Mouse (Mus musculus): ENCODE data around the gene V1ra8.
"Not testable (repeated sequence)": the region's sequence is repeated elsewhere in the genome, so short reads cannot be mapped to it uniquely, and the experiment has no call there.

The V1ra8 gene

DNA sequence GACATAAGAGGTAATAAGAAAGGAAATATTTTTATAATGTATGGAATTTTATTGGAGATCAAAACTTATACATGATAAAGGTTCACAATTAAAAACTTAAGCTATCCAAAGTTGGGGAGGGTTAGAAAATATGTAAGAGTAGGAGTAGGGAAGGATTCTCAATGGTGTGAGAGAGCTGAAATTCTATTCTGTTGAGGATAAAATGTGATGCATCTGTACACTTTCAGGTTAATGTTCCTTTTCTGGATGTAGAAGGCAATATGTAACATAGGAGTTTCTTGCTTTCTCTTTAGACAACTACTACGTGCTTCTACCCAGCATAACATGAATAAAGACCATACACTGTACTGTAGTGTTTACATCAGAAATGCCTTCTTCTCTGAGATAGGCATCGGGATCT lies at the start of gene V1ra8:
TSS of gene V1ra8 (plus strand) at position 301 of the 400 bp plus-strand sequence.
- not testable (repeated sequence) for DNase-seq (ENCODE audit: low read depth, low spot score)

DNA sequence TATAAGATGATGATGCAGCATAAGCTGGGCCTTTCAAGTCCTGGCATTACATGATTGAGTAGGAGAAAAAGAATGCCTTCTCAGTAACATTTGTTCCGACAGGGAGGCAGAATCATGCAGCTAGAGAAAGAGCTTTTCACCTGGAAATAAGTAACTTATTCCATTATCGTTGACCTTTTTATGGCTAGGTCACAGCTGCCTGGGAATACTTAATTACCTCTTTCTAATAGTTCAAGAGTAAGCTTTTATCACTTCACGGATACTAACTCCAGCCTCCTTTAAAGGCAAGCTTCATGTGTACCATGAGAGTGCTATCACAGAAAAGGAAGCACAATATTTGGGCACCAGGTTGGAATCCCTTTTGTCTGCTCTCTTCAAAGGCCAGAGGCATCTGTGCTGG lies 42.5 kb upstream of the V1ra8 start:
- no peak for DNase-seq (ENCODE audit: low read depth, low spot score)

DNA sequence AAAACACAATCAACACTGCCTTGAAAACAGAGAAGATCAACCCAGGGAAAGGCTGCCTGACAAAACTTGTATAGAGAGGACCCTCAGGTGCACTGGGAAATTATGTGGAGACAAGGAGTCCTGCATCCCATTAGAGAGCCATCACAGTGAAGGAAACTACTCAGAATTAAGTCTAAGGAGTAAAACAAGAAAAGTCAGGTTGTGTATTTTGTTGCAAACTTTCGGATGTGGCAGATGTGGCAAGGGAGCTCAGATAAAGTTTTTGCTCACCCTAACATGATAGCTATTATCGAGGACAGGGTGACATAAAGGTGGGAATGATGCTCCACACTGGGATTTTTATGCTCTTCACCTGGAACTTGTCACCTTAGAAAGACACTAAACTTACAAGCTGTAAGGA lies 28.1 kb upstream of the V1ra8 start, which contains the start of gene Vmn1r52:
TSS of gene Vmn1r52 (plus strand) at position 301 of the 400 bp plus-strand sequence.
- DNase-seq (ENCODE audit: low read depth, low spot score), result no peak

DNA sequence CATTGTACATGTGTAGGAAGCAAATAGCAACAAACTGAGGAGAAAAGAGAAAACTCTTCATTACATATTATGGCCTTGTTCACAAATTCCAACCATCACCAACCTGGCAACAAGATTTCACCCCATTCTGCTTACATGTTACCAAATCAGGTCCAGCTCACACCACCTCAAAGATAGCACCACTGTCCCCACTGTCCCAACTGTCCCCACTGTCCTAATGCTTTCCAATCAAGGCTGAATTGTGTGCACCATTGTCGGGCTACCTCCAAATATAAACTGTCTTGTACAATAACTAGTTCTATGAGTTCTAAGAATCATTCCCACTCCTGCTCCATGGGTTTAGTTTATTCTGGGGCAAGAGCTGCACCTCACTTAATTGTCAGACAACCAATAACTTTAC lies 21.7 kb downstream of the V1ra8 start, which contains the start of gene Vmn1r53:
TSS of gene Vmn1r53 (minus strand) at position 101 of the 400 bp plus-strand sequence.
- DNase-seq (ENCODE audit: low read depth, low spot score), result no peak

DNA sequence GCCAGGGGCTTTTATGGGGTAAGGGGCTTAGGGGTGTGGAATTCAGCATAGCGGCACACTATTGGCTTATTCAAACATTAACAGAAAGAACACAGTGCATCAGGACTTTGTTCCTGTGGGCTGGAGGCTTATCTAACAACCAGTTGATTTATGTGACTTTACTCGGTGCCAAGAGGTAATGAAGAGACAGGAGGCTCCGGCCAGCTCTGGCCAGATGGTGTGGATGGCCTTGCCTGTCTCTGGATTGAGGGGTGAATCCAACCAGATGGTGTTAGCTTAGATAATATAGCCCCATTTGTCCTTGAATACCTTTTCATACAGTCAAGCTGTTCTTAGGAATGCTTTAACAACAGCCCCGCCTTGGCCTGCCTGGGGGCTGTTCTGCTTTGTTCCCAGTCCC lies 29.5 kb downstream of the V1ra8 start:
- not testable (repeated sequence) for DNase-seq (ENCODE audit: low read depth, low spot score)

DNA sequence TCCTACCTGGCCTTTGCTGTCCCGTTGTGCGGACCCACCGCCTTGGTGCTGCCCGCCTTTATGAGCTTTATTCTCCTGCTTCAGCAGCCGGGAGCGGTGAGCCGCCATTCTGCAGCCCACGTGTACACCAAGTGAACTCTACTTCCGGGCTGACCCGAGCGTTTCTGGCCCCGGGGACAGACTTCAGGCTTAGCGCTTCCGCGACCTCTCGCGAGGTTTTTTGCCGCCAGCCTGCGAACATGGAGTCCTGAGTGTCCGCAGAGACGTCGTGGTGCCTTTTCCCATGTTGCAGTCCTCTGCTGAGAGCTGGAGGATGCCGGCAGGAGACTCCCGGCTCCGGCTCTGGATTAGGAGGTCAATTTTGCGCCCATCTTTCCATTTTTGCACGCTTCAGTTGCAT lies 30.1 kb downstream of the V1ra8 start:
- no peak for DNase-seq (ENCODE audit: low read depth, low spot score)

DNA sequence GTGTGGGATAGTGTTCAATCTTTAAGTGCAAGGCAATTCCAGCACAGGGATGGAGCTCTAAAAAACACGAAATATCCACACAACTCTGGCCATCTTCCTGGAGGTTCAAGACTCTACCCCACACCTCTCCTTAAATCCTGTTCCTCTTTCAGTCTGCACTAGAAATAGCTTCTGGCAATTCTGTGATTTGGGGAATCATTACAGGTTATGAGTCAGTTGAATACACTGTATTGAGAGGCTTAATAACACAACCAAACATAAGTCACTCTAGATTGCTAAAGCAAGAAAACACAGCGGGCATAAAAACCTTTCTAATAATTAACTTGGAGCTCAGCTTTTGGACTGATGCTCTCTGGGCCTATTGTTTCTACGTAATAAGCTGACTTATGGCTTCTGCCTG lies 41.4 kb downstream of the V1ra8 start:
- no peak for DNase-seq (ENCODE audit: low read depth, low spot score)

DNA sequence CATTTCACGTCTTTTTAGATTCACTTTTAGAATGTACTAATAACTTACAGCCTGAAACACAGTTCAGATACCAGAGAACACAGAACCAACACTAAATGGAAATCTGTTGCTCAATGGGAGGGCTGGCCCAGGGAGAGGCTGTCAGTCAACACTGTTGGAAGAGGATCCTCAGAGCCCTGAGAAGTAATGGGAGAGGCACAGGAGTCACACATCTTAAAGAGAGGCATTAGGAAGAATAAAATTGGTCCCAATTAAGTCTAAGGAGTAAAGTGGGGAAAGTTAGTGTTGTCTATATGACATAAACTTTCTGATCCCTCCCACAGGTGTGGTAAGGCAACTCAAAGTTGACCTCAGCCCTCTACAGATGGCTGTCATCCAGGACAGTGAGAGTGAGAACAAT lies 43.4 kb downstream of the V1ra8 start, which contains the start of gene Vmn1r54:
TSS of gene Vmn1r54 (plus strand) at position 301 of the 400 bp plus-strand sequence.
- DNase-seq (ENCODE audit: low read depth, low spot score), result no peak

Measured in brain, adult 2 months (tissue).